Mouse (Mus musculus) hindbrain, embryonic 16.5 days (tissue): ENCODE measurements around the gene Adrm1. TPM values are rescaled to one million over a fixed set of nuclear protein-coding genes. Genes with fewer than 3 reads are reported as not detected.

Experiments used
- ATAC-seq: fragments of 200-750 bp; cut with Nextera tagmentation; 2 replicates; pipeline ENCODE4 v1.8.0; 2017; ENCODE audit warnings: moderate TSS enrichment, moderate library complexity
- H3K27ac ChIP-seq: fragments of 300-500 bp; sonication (generic); 2 replicates; pipeline ENCODE4 v1.5.1; 2014; ENCODE audit warnings: low read depth, mild to moderate bottlenecking, control low read depth, low read length, moderate library complexity
- H3K27me3 ChIP-seq: fragments of 300-500 bp; sonication (generic); replicated peaks from 2 replicates; pipeline ENCODE4 v1.6.1; 2014; ENCODE audit warnings: low read length; ENCODE audit not compliant: control insufficient read depth, insufficient read depth
- H3K36me3 ChIP-seq: fragments of 300-500 bp; sonication (generic); 2 replicates; pipeline ENCODE4 v1.6.1; 2014; ENCODE audit warnings: mild to moderate bottlenecking, low read length, moderate library complexity, mixed read lengths; ENCODE audit not compliant: control insufficient read depth, insufficient read depth
- H3K4me1 ChIP-seq: fragments of 300-500 bp; sonication (generic); 2 replicates; pipeline ENCODE4 v1.6.1; 2014; ENCODE audit warnings: low read depth, low read length; ENCODE audit not compliant: control insufficient read depth, insufficient read depth
- H3K4me2 ChIP-seq: fragments of 300-500 bp; sonication (generic); 2 replicates; pipeline ENCODE4 v1.6.1; 2014; ENCODE audit warnings: mild to moderate bottlenecking, low read length, control low read depth, moderate library complexity
- H3K4me3 ChIP-seq: fragments of 300-500 bp; sonication (generic); 2 replicates; pipeline ENCODE4 v1.5.1; 2014; ENCODE audit warnings: mild to moderate bottlenecking, low read length, control low read depth, moderate library complexity
- H3K9ac ChIP-seq: fragments of 300-500 bp; sonication (generic); 2 replicates; pipeline ENCODE4 v1.6.1; 2014; ENCODE audit warnings: low read depth, mild to moderate bottlenecking, control low read depth, low read length, moderate library complexity
- H3K9me3 ChIP-seq: fragments of 300-500 bp; sonication (generic); 2 replicates; pipeline ENCODE4 v1.6.1; 2014; ENCODE audit warnings: mild to moderate bottlenecking, low read length, moderate library complexity; ENCODE audit not compliant: control insufficient read depth
- WGBS: fragments of 180-500 bp; shearing (Covaris S2); extraction: QIAGEN DNeasy Blood & Tissue Kit; methylation state at CpG from one replicate; pipeline ENCODE4 v1.1.7; 2014; 5-methylcytosine and 5-hydroxymethylcytosine counted together
- polyA plus RNA-seq: library from polyadenylated mRNA; unstranded; fragments of >200 nt; fragmentation: Nextera tagmentation; extraction: Ambion mirVana; gene quantifications from 2 replicates; pipeline ENCODE4 v1.2.1, GENCODE M21; 2015

The Adrm1 gene
- polyA plus RNA-seq, result 193 and 201 TPM in 2 replicates

DNA sequence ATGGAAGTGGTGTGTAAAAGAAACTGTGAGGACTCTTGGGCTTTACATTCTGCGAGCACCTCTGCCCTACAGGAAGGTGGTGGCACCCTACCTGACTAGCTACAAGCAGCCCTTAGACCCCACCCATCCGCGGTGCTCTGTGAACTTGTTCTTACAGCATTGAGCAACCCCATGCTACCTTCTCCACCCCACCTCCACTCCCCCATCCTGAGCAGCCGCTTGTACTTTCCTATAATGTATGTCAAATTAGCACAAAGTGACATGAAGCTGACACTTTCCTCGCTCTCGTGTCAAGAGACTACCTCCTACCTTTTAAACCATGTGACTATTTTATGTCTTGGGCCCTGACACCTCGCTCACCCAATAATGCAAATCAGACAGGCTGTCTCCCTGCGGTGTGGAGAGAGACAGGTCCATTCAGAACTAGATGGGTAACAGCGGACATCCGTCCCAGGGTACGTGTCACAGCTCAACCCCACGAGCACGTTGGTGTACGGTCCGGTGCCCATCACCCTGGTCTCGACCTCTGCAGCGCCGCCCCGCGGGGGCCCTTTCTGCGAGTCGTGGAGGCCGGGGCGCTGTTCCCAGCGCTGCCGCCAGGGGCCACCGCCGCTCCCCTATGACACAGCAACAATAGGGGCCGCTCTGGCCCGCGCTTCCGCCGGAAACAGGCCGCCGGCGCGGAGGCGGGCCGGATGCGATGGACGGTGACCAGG, at the start of gene Adrm1:
Gene Adrm1 (plus strand): TSS at position 680 of the 716 bp plus-strand sequence.
- peak within 1 kb of the TSS; percentile 100 for H3K4me2 ChIP-seq
- peak within 1 kb of the TSS; percentile 85 for H3K4me3 ChIP-seq
- H3K36me3 ChIP-seq, result peaks cover 16% of the 10 kb centered on the region
- peak; percentile 99 for ATAC-seq
- H3K9me3 ChIP-seq, result no peaks in the 10 kb centered on the region
- H3K27me3 ChIP-seq, result no peaks in the 10 kb centered on the region
- H3K9ac ChIP-seq, result peak within 1 kb of the TSS; percentile 98
- H3K27ac ChIP-seq, result peak within 1 kb of the TSS; percentile 90
- 6% methylated on average over 37 of the region's 41 CpGs for WGBS
- H3K4me1 ChIP-seq, result peaks cover 15% of the 10 kb centered on the region

DNA sequence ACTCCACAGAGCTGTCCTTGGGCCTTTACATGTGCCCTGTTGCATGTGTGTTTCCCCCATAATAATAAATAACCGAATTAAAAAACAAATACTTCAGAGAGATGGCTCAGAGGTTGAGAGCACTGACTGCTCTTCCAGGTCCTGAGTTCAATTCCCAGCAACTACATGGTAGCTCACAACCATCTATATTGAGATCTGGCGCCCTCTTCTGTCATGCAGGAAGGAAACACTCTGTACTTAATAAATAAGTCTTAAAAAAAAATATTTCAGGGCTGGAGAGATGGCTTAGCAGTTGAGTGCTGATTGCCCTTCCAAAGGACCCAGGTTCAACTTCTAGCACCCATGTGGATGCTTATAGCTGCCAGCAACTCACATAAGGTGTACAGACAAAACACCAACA, 47.1 kb upstream of the Adrm1 start:
- Histone ChIP-seq H3K4me3 (no peak overlapping the region), H3K9me3 (no peaks in the 10 kb centered on the region), H3K4me2 (no peak overlapping the region), H3K9ac (no peak overlapping the region), H3K4me1 (peaks cover 26% of the 10 kb centered on the region), H3K27ac (no peak overlapping the region), H3K36me3 (no peaks in the 10 kb centered on the region), H3K27me3 (no peaks in the 10 kb centered on the region)
- ATAC-seq, result no peak
- 88% methylated on average over 2 of the region's 2 CpGs for WGBS

DNA sequence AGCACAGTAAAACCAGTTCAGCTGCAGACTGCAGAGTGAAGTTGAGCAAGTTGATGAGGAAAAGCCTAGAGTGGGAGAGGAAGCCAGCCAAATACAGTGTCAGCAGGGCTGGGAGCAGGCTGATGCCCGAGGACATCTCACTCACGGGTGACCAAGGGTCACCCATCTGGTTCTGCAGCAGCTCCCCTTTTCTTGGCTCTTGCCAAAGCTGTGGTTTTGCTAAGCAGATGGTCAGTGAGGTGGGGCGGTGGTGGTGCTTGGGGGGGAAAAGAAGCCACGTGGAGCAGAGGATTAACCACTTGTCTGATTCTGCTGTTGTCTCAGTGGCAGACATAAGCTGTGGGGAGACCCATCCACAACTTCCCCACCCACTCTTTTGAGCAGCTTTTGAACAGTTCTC, 45.1 kb upstream of the Adrm1 start:
- no peaks in the 10 kb centered on the region for H3K27me3 ChIP-seq
- WGBS, result 22% methylated on average over 4 of the region's 4 CpGs
- H3K27ac ChIP-seq, result no peak overlapping the region
- H3K9ac ChIP-seq, result no peak overlapping the region
- H3K4me3 ChIP-seq, result no peak overlapping the region
- H3K9me3 ChIP-seq, result no peaks in the 10 kb centered on the region
- H3K36me3 ChIP-seq, result no peaks in the 10 kb centered on the region
- H3K4me2 ChIP-seq, result no peak overlapping the region
- peak; percentile 58; the same call in 1 of the 2 replicates for ATAC-seq
- H3K4me1 ChIP-seq, result peaks cover 16% of the 10 kb centered on the region

DNA sequence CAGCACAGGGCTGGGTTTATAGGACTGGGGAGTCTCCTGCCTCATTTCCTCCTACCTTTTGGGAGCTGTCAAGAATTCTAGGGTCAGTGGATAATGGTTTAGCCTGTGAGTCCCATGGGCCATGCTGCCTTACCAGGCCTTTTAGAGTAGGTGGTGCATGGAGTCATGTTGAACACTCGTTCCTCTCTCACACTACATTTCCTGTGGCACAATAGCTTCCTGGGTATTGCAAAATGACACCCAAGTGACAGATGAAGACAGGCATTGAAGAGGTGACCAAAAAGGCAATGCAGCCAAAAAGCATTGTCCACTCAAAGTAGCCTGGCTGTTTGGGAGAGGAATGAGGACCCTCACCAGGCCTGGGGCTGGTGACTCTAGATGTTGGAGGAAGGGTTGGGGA, 43.6 kb upstream of the Adrm1 start:
- no peak overlapping the region; the same call in 1 of the 2 replicates for H3K27ac ChIP-seq

DNA sequence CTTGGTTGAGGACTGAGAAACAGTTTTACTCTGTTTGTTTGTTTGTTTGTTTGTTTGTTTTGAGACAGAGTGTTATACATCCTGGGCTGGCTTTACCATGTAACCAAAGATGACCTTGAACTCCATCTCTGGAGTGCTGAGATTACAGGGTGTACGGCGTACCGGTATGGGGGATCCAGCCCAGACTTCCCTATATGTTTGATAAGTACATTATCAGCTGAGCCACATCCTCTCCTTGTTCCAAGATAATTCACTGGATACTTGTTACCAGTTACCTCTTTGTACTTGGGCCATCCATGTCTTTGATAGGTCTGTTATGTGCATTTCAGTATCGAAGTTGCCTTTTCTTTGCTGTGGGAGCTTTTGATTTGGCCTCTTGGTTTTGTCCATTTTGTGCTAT, 38.1 kb upstream of the Adrm1 start:
- no peak overlapping the region for H3K4me3 ChIP-seq
- no peak for ATAC-seq
- H3K36me3 ChIP-seq, result peaks cover under 1% of the 10 kb centered on the region; the same call in 1 of the 2 replicates
- H3K27me3 ChIP-seq, result no peaks in the 10 kb centered on the region
- whole genome bisulfite sequencing, result 99% methylated on average over 4 of the region's 4 CpGs
- no peaks in the 10 kb centered on the region for H3K4me1 ChIP-seq
- no peak overlapping the region for H3K27ac ChIP-seq
- no peaks in the 10 kb centered on the region for H3K9me3 ChIP-seq
- H3K4me2 ChIP-seq, result no peak overlapping the region
- no peak overlapping the region for H3K9ac ChIP-seq

More for the DNA sequence above, 43.6 kb upstream of the Adrm1 start:
- no peak overlapping the region for H3K4me2 ChIP-seq
- H3K4me1 ChIP-seq, result peaks cover 16% of the 10 kb centered on the region
- 43% methylated on average over 1 of the region's 1 CpGs for WGBS
- no peak overlapping the region for H3K4me3 ChIP-seq
- H3K9ac ChIP-seq, result no peak overlapping the region
- no peaks in the 10 kb centered on the region for H3K27me3 ChIP-seq
- no peaks in the 10 kb centered on the region for H3K9me3 ChIP-seq
- no peak for ATAC-seq
- H3K36me3 ChIP-seq, result no peaks in the 10 kb centered on the region

DNA sequence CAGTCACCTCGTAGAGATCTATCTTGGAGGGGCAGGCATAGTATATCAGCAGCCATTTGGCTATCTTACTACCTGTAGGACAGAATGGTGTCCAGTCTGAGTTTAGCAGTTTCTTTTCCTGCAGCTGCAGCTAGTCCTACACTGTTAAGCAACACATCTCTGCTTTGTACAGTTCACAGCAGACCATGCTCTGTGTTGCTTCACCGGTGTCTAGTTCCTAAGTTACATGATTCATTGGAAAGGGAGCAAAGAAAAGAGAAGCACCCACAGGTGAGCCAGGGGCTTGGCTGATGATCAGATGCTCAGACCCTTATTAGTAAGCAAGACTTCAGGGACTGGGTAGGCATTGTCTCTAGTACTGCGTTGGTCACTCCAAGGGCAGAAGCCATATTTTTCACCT, 37.4 kb upstream of the Adrm1 start:
- Histone ChIP-seq H3K9ac (no peak overlapping the region), H3K27ac (no peak overlapping the region), H3K9me3 (no peaks in the 10 kb centered on the region), H3K27me3 (no peaks in the 10 kb centered on the region), H3K4me2 (no peak overlapping the region), H3K36me3 (peaks cover 3% of the 10 kb centered on the region; the same call in 1 of the 2 replicates), H3K4me3 (no peak overlapping the region), H3K4me1 (no peaks in the 10 kb centered on the region)
- WGBS, result 91% methylated on average over 3 of the region's 3 CpGs
- ATAC-seq, result no peak

DNA sequence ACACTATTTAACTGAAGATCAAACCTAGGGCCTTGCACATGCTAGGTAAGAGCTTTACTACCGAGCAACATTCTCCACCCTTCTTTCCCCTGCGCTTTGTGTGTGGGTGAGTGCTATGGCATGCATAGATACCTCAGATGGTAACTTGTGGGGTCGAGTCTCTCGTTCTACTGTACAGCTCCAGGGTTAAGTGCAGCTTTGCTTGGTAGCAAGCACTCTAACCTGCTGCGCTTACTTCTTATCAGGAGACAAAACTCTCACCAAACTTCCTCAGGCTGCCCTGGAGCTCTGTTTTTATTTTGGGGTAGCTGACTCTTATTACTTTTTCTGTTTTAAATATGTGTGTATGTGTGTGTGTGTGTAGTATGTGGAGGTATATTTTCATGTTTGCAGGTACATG, 35.9 kb upstream of the Adrm1 start:
- H3K36me3 ChIP-seq, result peaks cover 3% of the 10 kb centered on the region; the same call in 1 of the 2 replicates
- 86% methylated on average over 5 of the region's 5 CpGs for WGBS
- H3K27me3 ChIP-seq, result no peaks in the 10 kb centered on the region
- no peak for ATAC-seq
- no peak overlapping the region for H3K27ac ChIP-seq
- no peaks in the 10 kb centered on the region for H3K9me3 ChIP-seq
- no peak overlapping the region for H3K4me2 ChIP-seq
- H3K4me3 ChIP-seq, result no peak overlapping the region
- H3K9ac ChIP-seq, result no peak overlapping the region
- no peaks in the 10 kb centered on the region for H3K4me1 ChIP-seq

DNA sequence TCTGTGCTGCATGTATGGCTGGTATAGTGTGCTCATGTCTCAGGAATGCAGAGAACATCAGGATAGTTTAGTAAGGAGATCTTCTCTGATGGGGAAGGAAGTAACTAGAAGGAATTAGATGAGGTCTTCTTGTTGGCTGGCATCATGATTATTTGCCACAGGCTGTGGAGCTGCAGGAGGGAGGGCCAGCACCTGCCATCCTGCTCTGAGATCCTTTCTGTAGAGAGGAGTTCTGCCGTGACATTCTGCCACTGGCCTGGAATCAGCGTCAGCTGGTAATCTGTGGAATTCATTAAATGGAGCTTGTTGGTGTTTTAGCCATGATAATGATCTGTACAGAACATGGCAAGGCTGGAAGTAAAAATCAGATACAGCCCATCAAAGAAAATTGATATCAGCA, 25.2 kb upstream of the Adrm1 start:
- Histone ChIP-seq H3K4me2 (no peak overlapping the region), H3K27me3 (no peaks in the 10 kb centered on the region), H3K27ac (no peak overlapping the region), H3K9ac (no peak overlapping the region), H3K4me3 (no peak overlapping the region), H3K4me1 (no peaks in the 10 kb centered on the region), H3K36me3 (peaks cover 37% of the 10 kb centered on the region), H3K9me3 (no peaks in the 10 kb centered on the region)
- WGBS, result 70% methylated on average over 2 of the region's 2 CpGs
- ATAC-seq, result no peak

DNA sequence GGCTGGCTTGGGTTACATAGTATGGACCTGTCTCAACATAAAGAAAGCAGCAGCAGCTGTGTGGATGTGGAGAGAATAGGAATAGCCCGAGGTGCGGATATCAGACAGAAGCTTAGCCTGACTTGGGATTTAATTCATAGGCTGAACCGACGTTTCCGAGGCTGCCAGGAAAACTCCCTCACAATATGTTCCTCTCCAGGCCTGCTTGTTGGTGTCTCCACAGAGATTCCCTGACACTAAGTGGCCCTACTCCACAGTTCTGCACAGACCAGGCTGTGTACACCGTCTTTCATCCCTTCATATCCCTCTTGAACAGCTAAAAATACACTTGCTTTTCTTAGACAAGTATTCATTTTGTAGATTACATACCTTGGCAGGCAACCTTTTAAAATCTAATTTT, 23.9 kb upstream of the Adrm1 start:
- Histone ChIP-seq H3K27ac (no peak overlapping the region), H3K4me3 (no peak overlapping the region), H3K9me3 (no peaks in the 10 kb centered on the region), H3K9ac (no peak overlapping the region), H3K27me3 (no peaks in the 10 kb centered on the region), H3K4me1 (no peaks in the 10 kb centered on the region), H3K36me3 (peaks cover 31% of the 10 kb centered on the region), H3K4me2 (no peak overlapping the region)
- ATAC-seq, result no peak
- WGBS, result 79% methylated on average over 6 of the region's 6 CpGs
